Mouse (Mus musculus) MEL (cell line): ENCODE results near the gene Ubp1.

Source experiments
- BHLHE40 ChIP-seq: IDR thresholded peaks from 2 replicates; pipeline ENCODE4 v1.6.1; 2012; ENCODE audit warnings: low read depth, mild to moderate bottlenecking, inconsistent platforms, low read length, improper control_type of control experiment, borderline replicate concordance
- CHD2 ChIP-seq: IDR thresholded peaks from 2 replicates; pipeline ENCODE4 v1.6.1; 2011; ENCODE audit warnings: low read length, improper control_type of control experiment
- CTCF ChIP-seq, 3 experiments: IDR thresholded peaks in 2 of 3; conservative IDR thresholded peaks in 1 of 3; 2 replicates each; pipeline ENCODE4 v1.5.1; 2011 to 2012; ENCODE audit warnings: low read length in 3 of 3, low read depth in 2 of 3, mild to moderate bottlenecking in 2 of 3, improper control_type of control experiment in 1 of 3, inconsistent platforms in 1 of 3, mixed read lengths in 1 of 3, moderate library complexity in 1 of 3; ENCODE audit not compliant: control insufficient read depth in 1 of 3, insufficient read depth in 1 of 3, poor library complexity in 1 of 3, severe bottlenecking in 1 of 3
- E2F4 ChIP-seq: IDR thresholded peaks from 2 replicates; pipeline ENCODE4 v1.6.1; 2011; ENCODE audit warnings: low read depth, low read length, improper control_type of control experiment, borderline replicate concordance
- ELF1 ChIP-seq: IDR thresholded peaks from 2 replicates; pipeline ENCODE4 v1.6.1; 2014; ENCODE audit warnings: low read depth, mild to moderate bottlenecking, inconsistent platforms, low read length, improper control_type of control experiment, moderate library complexity
- GATA1 ChIP-seq: IDR thresholded peaks from 2 replicates; pipeline ENCODE4 v1.6.1; 2011; ENCODE audit warnings: low read depth, low read length, improper control_type of control experiment
- HCFC1 ChIP-seq: IDR thresholded peaks from 2 replicates; pipeline ENCODE4 v1.6.1; 2012; ENCODE audit warnings: low read depth, mild to moderate bottlenecking, inconsistent platforms, low read length, improper control_type of control experiment, moderate library complexity
- MAFK ChIP-seq: IDR thresholded peaks from 2 replicates; pipeline ENCODE4 v1.6.1; 2011; ENCODE audit warnings: low read depth, mild to moderate bottlenecking, low read length, improper control_type of control experiment, borderline replicate concordance
- MAX ChIP-seq: IDR thresholded peaks from 2 replicates; pipeline ENCODE4 v1.6.1; 2011; ENCODE audit warnings: low read length, improper control_type of control experiment
- POLR2A ChIP-seq, 2 experiments: IDR thresholded peaks; 2 replicates each; pipeline ENCODE4 v1.6.1; 2011 to 2012; ENCODE audit warnings: low read length in 2 of 2, mild to moderate bottlenecking in 2 of 2, control low read depth in 1 of 2, improper control_type of control experiment in 1 of 2, low read depth in 1 of 2, moderate library complexity in 1 of 2; ENCODE audit not compliant: control insufficient read depth in 1 of 2, insufficient read depth in 1 of 2, poor library complexity in 1 of 2
- TCF12 ChIP-seq: IDR thresholded peaks from 2 replicates; pipeline ENCODE4 v1.6.1; 2014; ENCODE audit warnings: low read depth, mild to moderate bottlenecking, inconsistent platforms, low read length, improper control_type of control experiment, moderate library complexity

- TF ChIP-seq POLR2A (IDR thresholded peaks at IDR 0.05; ENCODE audit: control insufficient read depth in 1 of 2, insufficient read depth in 1 of 2, low read depth in 1 of 2, low read length in 2 of 2, poor library complexity in 1 of 2) (no peak), CTCF (IDR thresholded peaks at IDR 0.05 in 2 of 3, conservative IDR thresholded peaks at IDR 0.05 in 1 of 3; ENCODE audit: control insufficient read depth in 1 of 3, insufficient read depth in 1 of 3, low read depth in 2 of 3, low read length in 3 of 3, poor library complexity in 1 of 3, severe bottlenecking in 1 of 3) (no peak), MAX (no peak), MAFK (no peak), TCF12 (no peak), ELF1 (no peak), BHLHE40 (no peak), GATA1 (no peak), HCFC1 (no peak), CHD2 (no peak), E2F4 (no peak)
These were observed 8.5 kb downstream of the Ubp1 start for GRCm38 (mm10) chr9:113939063-113939850.
